Mouse (Mus musculus) monocyte, adult 2 months (primary cell): ENCODE measurements around the gene Npr1.

ENCODE experiments used
- DNase-seq, 2 experiments: peaks; one replicate each; pipeline ENCODE4 v3.0.0; 2022; ENCODE audit warnings: low spot score in 2 of 2, low read depth in 1 of 2

Npr1 gene

GRCm38 (mm10) chr3:90465686-90466310 is at the start of gene Npr1:
Gene Npr1, minus strand, starts transcription at chr3:90465866.
- DNase-seq = no peak

- no peak for DNase-seq
Observed at GRCm38 (mm10) chr3:90515242-90515641, 49.6 kb upstream of the Npr1 start.

- DNase-seq = no peak
Observed at GRCm38 (mm10) chr3:90514691-90515090, 49.0 kb upstream of the Npr1 start.

- peak in 1 of 2 experiments; percentile 35 for DNase-seq
Observed at GRCm38 (mm10) chr3:90513796-90514590, 48.3 kb upstream of the Npr1 start, which contains the start of the genes S100a1 and S100a13. Gene S100a1, minus strand, starts transcription at chr3:90514392. Gene S100a13, plus strand, starts transcription at chr3:90514435.

GRCm38 (mm10) chr3:90512948-90513642 is 47.4 kb upstream of the Npr1 start:
- DNase-seq = no peak

GRCm38 (mm10) chr3:90512276-90512675 is 46.6 kb upstream of the Npr1 start:
- DNase-seq = no peak

- DNase-seq = no peak
Observed at GRCm38 (mm10) chr3:90509747-90510123, 44.1 kb upstream of the Npr1 start.

GRCm38 (mm10) chr3:90508950-90509746 is 43.5 kb upstream of the Npr1 start, which contains the start of gene Chtop:
Gene Chtop, minus strand, starts transcription at chr3:90509498.
- DNase-seq = peak; percentile 99

GRCm38 (mm10) chr3:90508287-90508949 is 42.8 kb upstream of the Npr1 start:
- no peak for DNase-seq

- no peak for DNase-seq
Observed at GRCm38 (mm10) chr3:90506362-90506761, 40.7 kb upstream of the Npr1 start.

- no peak for DNase-seq
Observed at GRCm38 (mm10) chr3:90505216-90505615, 39.5 kb upstream of the Npr1 start.

GRCm38 (mm10) chr3:90503444-90503843 is 37.8 kb upstream of the Npr1 start:
- no peak for DNase-seq

- no peak for DNase-seq
Observed at GRCm38 (mm10) chr3:90497597-90497996, 31.9 kb upstream of the Npr1 start.

- DNase-seq = no peak
Observed at GRCm38 (mm10) chr3:90495850-90496525, 30.3 kb upstream of the Npr1 start.

GRCm38 (mm10) chr3:90493831-90494540 is 28.3 kb upstream of the Npr1 start:
- no peak for DNase-seq

GRCm38 (mm10) chr3:90491350-90491749 is 25.7 kb upstream of the Npr1 start:
- peak in 1 of 2 experiments; percentile 24 for DNase-seq

- peak; percentile 91 to 95 for DNase-seq
Observed at GRCm38 (mm10) chr3:90490696-90491256, 25.1 kb upstream of the Npr1 start, which contains the start of gene Snapin. Gene Snapin, minus strand, starts transcription at chr3:90491033.

- DNase-seq = no peak
Observed at GRCm38 (mm10) chr3:90488576-90488975, 22.9 kb upstream of the Npr1 start.

GRCm38 (mm10) chr3:90486998-90487397 is 21.3 kb upstream of the Npr1 start:
- no peak for DNase-seq
